Mouse (Mus musculus): Measurements from ENCODE around the gene AI593442. TPM values are rescaled to one million over a fixed set of nuclear protein-coding genes. Genes with fewer than 3 reads are reported as not detected.

The AI593442 gene
- total and polyA plus RNA-seq, 3 experiments: not detected

DNA sequence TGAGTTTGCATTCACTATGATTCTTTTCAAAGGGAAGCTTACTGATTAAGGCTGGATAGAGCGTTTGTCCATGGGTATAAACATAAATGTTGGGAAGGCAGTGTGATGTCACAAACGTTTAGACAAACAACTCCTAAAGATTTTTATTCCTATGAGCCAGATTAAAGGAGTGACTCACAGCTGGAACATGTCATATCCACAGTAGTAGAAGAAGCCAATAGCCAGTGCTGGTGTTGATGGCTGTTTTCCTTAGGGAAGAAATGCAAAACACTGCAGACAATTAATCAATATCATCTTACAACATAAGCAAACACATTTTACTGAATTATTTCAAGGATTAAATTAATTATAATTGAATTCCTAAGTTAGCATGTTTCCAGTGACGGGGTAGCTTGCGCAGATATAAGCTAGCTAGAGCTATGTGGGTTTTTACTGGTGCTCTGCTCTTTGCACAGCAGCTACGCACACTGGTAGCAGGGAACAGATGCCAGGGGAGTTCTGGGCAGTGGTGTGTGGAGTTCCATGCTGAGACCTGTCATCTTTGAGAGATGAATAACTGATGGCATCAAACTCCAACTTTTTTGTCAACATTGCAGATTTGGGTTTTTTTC lies 29.1 kb downstream of the AI593442 start:
- H3K4me1 ChIP-seq (ENCODE audit: control insufficient read depth in 1 of 2, insufficient read depth in 2 of 2, low read length in 2 of 2): no peaks in the 10 kb centered on the region
- no peaks in the 10 kb centered on the region for H3K36me3 ChIP-seq (ENCODE audit: control insufficient read depth in 1 of 2, insufficient read depth in 2 of 2, low read length in 2 of 2)
- H3K4me3 ChIP-seq (ENCODE audit: control insufficient read depth in 1 of 2, insufficient read depth in 1 of 2, low read depth in 2 of 2, low read length in 2 of 2): no peak overlapping the region
- H3K9ac ChIP-seq (ENCODE audit: control insufficient read depth, low read depth, low read length, poor library complexity, severe bottlenecking): no peak overlapping the region
- no peak for DNase-seq (ENCODE audit: low read depth, low spot score)
- no peaks in the 10 kb centered on the region for H3K27me3 ChIP-seq (ENCODE audit: control insufficient read depth in 1 of 2, insufficient read depth in 2 of 2, low read length in 2 of 2)
- no peaks in the 10 kb centered on the region for H3K79me2 ChIP-seq (ENCODE audit: control insufficient read depth, insufficient read depth, low read length, poor library complexity)
- no peaks in the 10 kb centered on the region for H3K9me3 ChIP-seq (replicated peaks; ENCODE audit: insufficient read depth, low read length)
- TF ChIP-seq KAT2A (conservative IDR thresholded peaks at IDR 0.05; ENCODE audit: low read depth, low read length) (no peak), MXI1 (IDR thresholded peaks at IDR 0.05; ENCODE audit: low read depth, low read length) (no peak), TAL1 (IDR thresholded peaks at IDR 0.05; ENCODE audit: low read length) (no peak), MAX (IDR thresholded peaks at IDR 0.05; ENCODE audit: low read length) (no peak), CTCF (IDR thresholded peaks at IDR 0.05 in 2 of 3, conservative IDR thresholded peaks at IDR 0.05 in 1 of 3; ENCODE audit: control insufficient read depth in 1 of 3, insufficient read depth in 1 of 3, low read depth in 2 of 3, low read length in 3 of 3, poor library complexity in 1 of 3, severe bottlenecking in 1 of 3) (no peak), TCF12 (IDR thresholded peaks at IDR 0.05; ENCODE audit: low read depth, low read length) (no peak), MAFK (IDR thresholded peaks at IDR 0.05; ENCODE audit: borderline replicate concordance, low read depth, low read length) (no peak), ZMIZ1 (IDR thresholded peaks at IDR 0.05; ENCODE audit: low read depth, low read length) (no peak), BHLHE40 (IDR thresholded peaks at IDR 0.05; ENCODE audit: borderline replicate concordance, low read depth, low read length) (no peak)
- no peak overlapping the region for H3K27ac ChIP-seq (ENCODE audit: control insufficient read depth, low read depth, low read length)

DNA sequence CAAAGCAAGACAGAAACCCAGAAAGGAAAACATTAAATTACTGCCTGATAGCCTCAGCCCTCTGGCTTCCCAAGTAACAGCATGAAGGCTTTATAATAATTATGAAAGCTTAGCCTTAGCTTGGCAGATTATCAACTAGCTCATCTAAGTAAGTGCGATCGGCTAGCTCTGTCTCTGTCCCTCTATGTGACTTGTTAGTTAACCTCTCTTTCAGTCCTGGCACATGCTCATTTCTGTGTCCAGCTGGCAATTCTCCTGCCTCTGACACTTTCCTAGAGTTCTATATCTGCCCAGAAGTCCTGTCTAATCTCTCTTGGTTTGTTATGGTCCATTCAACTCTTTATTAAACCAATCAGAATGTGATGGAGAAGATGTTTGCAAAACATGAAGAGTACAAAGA lies 34.3 kb downstream of the AI593442 start:
- no peak overlapping the region for H3K27ac ChIP-seq (ENCODE audit: control insufficient read depth, low read depth, low read length)
- H3K4me3 ChIP-seq (ENCODE audit: control insufficient read depth in 1 of 2, insufficient read depth in 1 of 2, low read depth in 2 of 2, low read length in 2 of 2): no peak overlapping the region
- no peak for DNase-seq (ENCODE audit: low read depth, low spot score)

DNA sequence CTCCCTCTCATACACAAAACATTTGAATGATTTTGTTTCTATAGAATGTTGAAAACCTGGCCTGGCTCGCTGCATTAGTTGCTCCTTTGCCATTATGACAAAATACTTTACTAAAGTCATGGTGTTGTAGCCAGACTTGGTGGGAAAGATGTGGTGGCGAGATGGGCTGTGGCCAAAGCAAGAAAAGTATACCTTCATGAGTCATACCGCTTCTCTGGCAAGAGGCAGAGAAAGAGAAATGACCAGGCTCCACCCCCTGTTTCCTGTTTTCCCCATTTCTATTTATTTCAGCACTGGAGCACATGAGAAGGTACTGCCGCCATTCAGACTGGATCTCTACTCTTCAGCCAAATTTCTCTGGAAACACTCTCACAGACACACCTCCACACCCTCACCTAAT lies 35.0 kb downstream of the AI593442 start:
- Histone ChIP-seq H3K27me3 (ENCODE audit: control insufficient read depth in 1 of 2, insufficient read depth in 2 of 2, low read length in 2 of 2) (no peaks in the 10 kb centered on the region), H3K9ac (ENCODE audit: control insufficient read depth, low read depth, low read length, poor library complexity, severe bottlenecking) (no peak overlapping the region), H3K36me3 (ENCODE audit: control insufficient read depth in 1 of 2, insufficient read depth in 2 of 2, low read length in 2 of 2) (no peaks in the 10 kb centered on the region), H3K4me3 (ENCODE audit: control insufficient read depth in 1 of 2, insufficient read depth in 1 of 2, low read depth in 2 of 2, low read length in 2 of 2) (no peak overlapping the region), H3K4me1 (ENCODE audit: control insufficient read depth in 1 of 2, insufficient read depth in 2 of 2, low read length in 2 of 2) (no peaks in the 10 kb centered on the region), H3K9me3 (replicated peaks; ENCODE audit: insufficient read depth, low read length) (no peaks in the 10 kb centered on the region), H3K27ac (ENCODE audit: control insufficient read depth, low read depth, low read length) (no peak overlapping the region), H3K79me2 (ENCODE audit: control insufficient read depth, insufficient read depth, low read length, poor library complexity) (no peaks in the 10 kb centered on the region)
- no peak for DNase-seq (ENCODE audit: low read depth, low spot score)
- no peak for TF ChIP-seq NRF1 (IDR thresholded peaks at IDR 0.05; ENCODE audit: insufficient read depth, low read depth, low read length, poor library complexity, severe bottlenecking)
- no peak for TF ChIP-seq EP300 (IDR thresholded peaks at IDR 0.05; ENCODE audit: low read depth in 1 of 2, low read length in 2 of 2)
- TF ChIP-seq CHD2 (IDR thresholded peaks at IDR 0.05; ENCODE audit: low read length): no peak

More for the DNA sequence above, 34.3 kb downstream of the AI593442 start:
- Histone ChIP-seq H3K27me3 (ENCODE audit: control insufficient read depth in 1 of 2, insufficient read depth in 2 of 2, low read length in 2 of 2) (no peaks in the 10 kb centered on the region), H3K36me3 (ENCODE audit: control insufficient read depth in 1 of 2, insufficient read depth in 2 of 2, low read length in 2 of 2) (no peaks in the 10 kb centered on the region), H3K9ac (ENCODE audit: control insufficient read depth, low read depth, low read length, poor library complexity, severe bottlenecking) (no peak overlapping the region), H3K9me3 (replicated peaks; ENCODE audit: insufficient read depth, low read length) (no peaks in the 10 kb centered on the region), H3K79me2 (ENCODE audit: control insufficient read depth, insufficient read depth, low read length, poor library complexity) (no peaks in the 10 kb centered on the region), H3K4me1 (ENCODE audit: control insufficient read depth in 1 of 2, insufficient read depth in 2 of 2, low read length in 2 of 2) (no peaks in the 10 kb centered on the region)
- TF ChIP-seq MYB (IDR thresholded peaks at IDR 0.05; ENCODE audit: low read depth, low read length): no peak
- no peak for TF ChIP-seq MAX (IDR thresholded peaks at IDR 0.05; ENCODE audit: low read length)
- TF ChIP-seq SMC3 (IDR thresholded peaks at IDR 0.05; ENCODE audit: low read depth, low read length): no peak
- no peak for TF ChIP-seq RCOR1 (IDR thresholded peaks at IDR 0.05; ENCODE audit: low read depth, low read length)
- TF ChIP-seq CHD1 (IDR thresholded peaks at IDR 0.05; ENCODE audit: low read depth, low read length): no peak
- no peak for TF ChIP-seq POLR2AphosphoS2 (IDR thresholded peaks at IDR 0.05; ENCODE audit: low read length)
- TF ChIP-seq UBTF (IDR thresholded peaks at IDR 0.05; ENCODE audit: borderline replicate concordance, insufficient read depth, low read depth, low read length): no peak
- TF ChIP-seq POLR2AphosphoS5 (IDR thresholded peaks at IDR 0.05; ENCODE audit: borderline replicate concordance, low read depth, low read length): no peak
- no peak for TF ChIP-seq MYC (IDR thresholded peaks at IDR 0.05; ENCODE audit: low read depth, low read length)
- TF ChIP-seq NRF1 (IDR thresholded peaks at IDR 0.05; ENCODE audit: insufficient read depth, low read depth, low read length, poor library complexity, severe bottlenecking): no peak
- TF ChIP-seq CTCF (IDR thresholded peaks at IDR 0.05 in 2 of 3, conservative IDR thresholded peaks at IDR 0.05 in 1 of 3; ENCODE audit: control insufficient read depth in 1 of 3, insufficient read depth in 1 of 3, low read depth in 2 of 3, low read length in 3 of 3, poor library complexity in 1 of 3, severe bottlenecking in 1 of 3): no peak
- no peak for TF ChIP-seq NELFE (IDR thresholded peaks at IDR 0.05; ENCODE audit: low read depth, low read length)
- TF ChIP-seq TAL1 (IDR thresholded peaks at IDR 0.05; ENCODE audit: low read length): no peak

Measured in MEL (cell line).